Mouse (Mus musculus): Measurements from ENCODE around the gene Pnpla5. TPM values are rescaled to one million over a fixed set of nuclear protein-coding genes. Genes with fewer than 3 reads are reported as not detected.
A peak's percentile ranks its signal among the peaks of the same experiment; 100 is the strongest.

Pnpla5 gene
- 0.05 TPM in 1 of 2 replicates, not detected in the other for polyA plus RNA-seq (2015; fragmentation: Nextera tagmentation; extraction: Ambion mirVana)

DNA sequence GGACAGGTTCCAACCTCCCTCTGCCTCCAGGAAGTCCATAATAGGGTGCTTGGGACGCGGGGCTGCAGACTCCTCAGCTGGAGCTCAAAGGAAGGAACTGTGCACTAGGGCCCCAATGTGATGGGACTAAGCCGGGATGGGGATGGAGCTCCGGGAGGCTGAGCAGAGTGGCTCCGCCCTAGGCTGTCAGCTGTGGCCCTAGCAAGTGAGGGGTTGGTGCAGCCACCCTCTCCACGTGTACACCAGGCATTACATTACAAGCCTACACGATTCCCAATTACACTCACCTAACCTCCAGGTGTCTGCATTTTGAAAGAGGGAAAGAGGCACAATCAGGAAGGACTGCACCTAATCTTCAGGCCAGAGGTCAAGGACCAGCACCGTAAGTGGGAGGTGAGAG lies at the start of gene Pnpla5:
Gene Pnpla5 (minus strand): TSS at position 101 of the 400 bp plus-strand sequence.
- Histone ChIP-seq H3K4me3 (ENCODE audit: low read depth, low read length) (no peak within 1 kb of the TSS), H3K27me3 (ENCODE audit: insufficient read depth, low read length) (no peaks in the 10 kb centered on the region), H3K36me3 (replicated peaks; ENCODE audit: insufficient read depth, low read length) (no peaks in the 10 kb centered on the region), H3K9me3 (ENCODE audit: low read length) (no peaks in the 10 kb centered on the region), H3K4me1 (ENCODE audit: insufficient read depth) (no peaks in the 10 kb centered on the region), H3K9ac (replicated peaks) (no peak within 1 kb of the TSS), H3K4me2 (ENCODE audit: low read depth, low read length) (no peak within 1 kb of the TSS), H3K27ac (ENCODE audit: low read depth) (no peak within 1 kb of the TSS)
- DNase-seq (no peak), ATAC-seq (no peak)
- WGBS (ENCODE audit: insufficient replicate concordance): 65% methylated on average over 8 of the region's 8 CpGs
- TF ChIP-seq EP300 (IDR thresholded peaks at IDR 0.05; ENCODE audit: low read depth) (no peak), CTCF (IDR thresholded peaks at IDR 0.05; ENCODE audit: low read depth) (no peak)

DNA sequence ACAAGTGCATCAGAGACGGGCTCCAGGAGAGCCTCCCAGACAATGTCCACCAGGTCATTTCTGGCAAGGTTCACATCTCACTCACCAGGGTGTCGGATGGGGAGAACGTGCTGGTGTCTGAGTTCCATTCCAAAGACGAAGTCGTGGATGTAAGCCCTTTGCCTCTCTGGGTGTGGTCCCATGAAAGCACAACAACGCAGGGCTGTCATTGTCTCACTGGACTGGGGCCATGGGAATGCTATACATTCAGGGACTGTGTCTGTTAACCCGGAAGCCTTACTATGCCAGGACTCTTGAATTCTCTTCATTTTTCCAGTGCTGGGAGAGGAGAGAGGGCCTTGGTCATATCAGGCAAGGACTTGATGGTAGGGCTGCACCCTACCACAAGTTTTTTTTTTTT lies 48.2 kb upstream of the Pnpla5 start:
- DNase-seq (no peak), ATAC-seq (no peak)
- no peak overlapping the region for H3K9ac ChIP-seq (replicated peaks)
- no peak overlapping the region for H3K27ac ChIP-seq (ENCODE audit: low read depth)
- H3K4me3 ChIP-seq (ENCODE audit: low read depth, low read length): no peak overlapping the region
- H3K4me2 ChIP-seq (ENCODE audit: low read depth, low read length): no peak overlapping the region
- H3K27me3 ChIP-seq (ENCODE audit: insufficient read depth, low read length): peaks cover 7% of the 10 kb centered on the region; the same call in 1 of the 2 replicates
- no peaks in the 10 kb centered on the region for H3K9me3 ChIP-seq (ENCODE audit: low read length)
- H3K36me3 ChIP-seq (replicated peaks; ENCODE audit: insufficient read depth, low read length): peaks cover 4% of the 10 kb centered on the region; the same call in 1 of the 2 replicates
- 77% methylated on average over 7 of the region's 7 CpGs for WGBS (ENCODE audit: insufficient replicate concordance)
- TF ChIP-seq EP300 (IDR thresholded peaks at IDR 0.05; ENCODE audit: low read depth): no peak
- TF ChIP-seq CTCF (IDR thresholded peaks at IDR 0.05; ENCODE audit: low read depth): no peak
- peaks cover 7% of the 10 kb centered on the region for H3K4me1 ChIP-seq (ENCODE audit: insufficient read depth)

GRCm38 (mm10) chr15:84169511-84169910 lies 46.5 kb upstream of the Pnpla5 start:
- WGBS (ENCODE audit: insufficient replicate concordance): 50% methylated on average over 1 of the region's 1 CpGs
- H3K27me3 ChIP-seq (ENCODE audit: insufficient read depth, low read length): peaks cover 7% of the 10 kb centered on the region; the same call in 1 of the 2 replicates
- H3K4me1 ChIP-seq (ENCODE audit: insufficient read depth): peaks cover 7% of the 10 kb centered on the region
- ATAC-seq: no peak
- H3K4me3 ChIP-seq (ENCODE audit: low read depth, low read length): 0 out of 2 replicates have a peak overlapping the region, but pooled peaks have one; percentile 44
- no peak for TF ChIP-seq EP300 (IDR thresholded peaks at IDR 0.05; ENCODE audit: low read depth)
- no peak for TF ChIP-seq CTCF (IDR thresholded peaks at IDR 0.05; ENCODE audit: low read depth)
- H3K36me3 ChIP-seq (replicated peaks; ENCODE audit: insufficient read depth, low read length): no peaks in the 10 kb centered on the region; the same call in 1 of the 2 replicates
- no peaks in the 10 kb centered on the region for H3K9me3 ChIP-seq (ENCODE audit: low read length)
- DNase-seq: no peak
- peak overlapping the region; percentile 69 for H3K4me2 ChIP-seq (ENCODE audit: low read depth, low read length)
- peak overlapping the region; percentile 66; the same call in 1 of the 2 replicates for H3K27ac ChIP-seq (ENCODE audit: low read depth)
- peak overlapping the region; percentile 30; the same call in 1 of the 2 replicates for H3K9ac ChIP-seq (replicated peaks)

DNA sequence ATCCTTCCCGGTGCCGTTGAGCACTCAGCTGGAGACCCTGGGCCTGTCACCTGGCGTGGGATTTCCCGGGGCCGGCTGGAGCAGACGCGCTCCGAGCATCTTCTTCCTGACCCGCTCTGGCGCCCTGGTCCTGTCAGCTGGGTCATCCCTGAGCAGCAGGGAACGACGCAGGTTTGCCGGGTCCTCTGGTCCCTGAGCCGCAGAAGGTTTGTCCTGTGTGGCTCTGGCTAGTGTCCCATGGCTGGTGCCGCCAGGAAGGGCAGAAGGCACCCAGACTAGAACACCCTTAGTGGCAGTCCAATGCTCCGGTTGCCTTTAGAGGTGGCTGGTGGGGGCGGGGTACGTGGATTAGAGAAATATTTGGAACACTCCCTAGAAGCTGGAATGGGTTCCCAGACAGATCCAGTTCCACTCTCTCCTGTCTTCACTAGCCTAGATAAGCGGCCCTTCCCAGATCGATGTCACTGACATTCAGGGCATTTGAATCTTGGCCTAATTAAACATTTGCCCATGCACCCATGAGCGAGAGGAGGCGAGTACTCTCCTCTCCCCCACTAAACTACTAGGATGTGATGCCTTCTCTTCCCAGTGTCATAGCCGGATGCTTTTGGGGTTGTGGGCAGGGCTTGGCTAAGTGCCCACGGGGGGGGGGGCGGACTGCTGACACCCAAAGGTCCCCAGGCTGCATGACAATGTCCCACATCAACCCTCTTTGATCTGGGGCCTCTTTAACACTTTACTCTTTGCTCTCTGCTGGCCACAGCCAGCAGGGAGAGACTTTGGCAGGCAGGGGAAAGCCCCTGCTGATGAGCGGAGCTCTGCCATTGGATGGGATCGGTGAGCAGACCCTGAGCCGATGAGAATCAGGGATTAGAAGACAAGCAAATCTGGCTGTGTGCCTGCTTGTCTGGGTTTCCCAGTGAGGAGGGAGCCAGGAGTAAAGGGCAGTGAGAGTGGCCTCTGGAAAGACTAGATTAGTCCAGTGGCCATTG lies 45.5 kb upstream of the Pnpla5 start:
- Histone ChIP-seq H3K27me3 (ENCODE audit: insufficient read depth, low read length) (peaks cover 7% of the 10 kb centered on the region; the same call in 1 of the 2 replicates), H3K9me3 (ENCODE audit: low read length) (no peaks in the 10 kb centered on the region), H3K4me3 (ENCODE audit: low read depth, low read length) (peak overlapping the region; percentile 44), H3K36me3 (replicated peaks; ENCODE audit: insufficient read depth, low read length) (no peaks in the 10 kb centered on the region), H3K27ac (ENCODE audit: low read depth) (peak overlapping the region; percentile 66), H3K4me2 (ENCODE audit: low read depth, low read length) (peak overlapping the region; percentile 69), H3K4me1 (ENCODE audit: insufficient read depth) (peaks cover 7% of the 10 kb centered on the region), H3K9ac (replicated peaks) (peak overlapping the region; percentile 59)
- TF ChIP-seq CTCF (IDR thresholded peaks at IDR 0.05; ENCODE audit: low read depth): no peak
- no peak for TF ChIP-seq EP300 (IDR thresholded peaks at IDR 0.05; ENCODE audit: low read depth)
- ATAC-seq (peak; percentile 77), DNase-seq (peak; percentile 65)
- whole genome bisulfite sequencing (ENCODE audit: insufficient replicate concordance): 4% methylated on average over 28 of the region's 28 CpGs

GRCm38 (mm10) chr15:84167600-84167999 lies 44.6 kb upstream of the Pnpla5 start, which contains the start of gene Pnpla3:
Pnpla3 (plus strand) TSS chr15:84167837.
- peak; percentile 90 for DNase-seq
- Histone ChIP-seq H3K27me3 (ENCODE audit: insufficient read depth, low read length) (peaks cover 7% of the 10 kb centered on the region; the same call in 1 of the 2 replicates), H3K36me3 (replicated peaks; ENCODE audit: insufficient read depth, low read length) (no peaks in the 10 kb centered on the region), H3K4me3 (ENCODE audit: low read depth, low read length) (peak within 1 kb of the TSS; percentile 44), H3K9me3 (ENCODE audit: low read length) (no peaks in the 10 kb centered on the region), H3K27ac (ENCODE audit: low read depth) (peak within 1 kb of the TSS; percentile 66), H3K4me2 (ENCODE audit: low read depth, low read length) (peak within 1 kb of the TSS; percentile 69), H3K4me1 (ENCODE audit: insufficient read depth) (peaks cover 7% of the 10 kb centered on the region), H3K9ac (replicated peaks) (peak within 1 kb of the TSS; percentile 59)
- under 1% methylated on average over 26 of the region's 28 CpGs for WGBS (ENCODE audit: insufficient replicate concordance)
- peak; percentile 51 for TF ChIP-seq CTCF (IDR thresholded peaks at IDR 0.05; ENCODE audit: low read depth)
- TF ChIP-seq EP300 (IDR thresholded peaks at IDR 0.05; ENCODE audit: low read depth): no peak
- peak; percentile 89 for ATAC-seq

GRCm38 (mm10) chr15:84166818-84167217 lies 43.8 kb upstream of the Pnpla5 start:
- Histone ChIP-seq H3K27me3 (ENCODE audit: insufficient read depth, low read length) (peaks cover 7% of the 10 kb centered on the region; the same call in 1 of the 2 replicates), H3K36me3 (replicated peaks; ENCODE audit: insufficient read depth, low read length) (no peaks in the 10 kb centered on the region), H3K9ac (replicated peaks) (no peak overlapping the region), H3K4me1 (ENCODE audit: insufficient read depth) (peaks cover 7% of the 10 kb centered on the region), H3K4me2 (ENCODE audit: low read depth, low read length) (no peak overlapping the region), H3K9me3 (ENCODE audit: low read length) (no peaks in the 10 kb centered on the region), H3K27ac (ENCODE audit: low read depth) (no peak overlapping the region), H3K4me3 (ENCODE audit: low read depth, low read length) (no peak overlapping the region)
- no peak for DNase-seq
- no peak for TF ChIP-seq CTCF (IDR thresholded peaks at IDR 0.05; ENCODE audit: low read depth)
- no peak for TF ChIP-seq EP300 (IDR thresholded peaks at IDR 0.05; ENCODE audit: low read depth)
- WGBS (ENCODE audit: insufficient replicate concordance): 56% methylated on average over 6 of the region's 6 CpGs
- no peak for ATAC-seq

Data from liver, postnatal 0 days (tissue).